Mouse (Mus musculus) right cerebral cortex, postnatal 10 days (tissue): ENCODE results near the gene Mettl27.

Experiments used
- DNase-seq, 2 experiments: peaks; one replicate each; pipeline ENCODE4 v3.0.0; 2021; ENCODE audit warnings: low spot score in 2 of 2

The Mettl27 gene

GRCm38 (mm10) chr5:134985633-134986297 is 53.6 kb downstream of the Mettl27 start, which contains the start of gene Cldn3:
Gene Cldn3 (plus strand): TSS chr5:134986214.
- DNase-seq: no peak

- DNase-seq: peak; percentile 39 to 46
Observed at GRCm38 (mm10) chr5:134986298-134987268, 54.4 kb downstream of the Mettl27 start.

DNA sequence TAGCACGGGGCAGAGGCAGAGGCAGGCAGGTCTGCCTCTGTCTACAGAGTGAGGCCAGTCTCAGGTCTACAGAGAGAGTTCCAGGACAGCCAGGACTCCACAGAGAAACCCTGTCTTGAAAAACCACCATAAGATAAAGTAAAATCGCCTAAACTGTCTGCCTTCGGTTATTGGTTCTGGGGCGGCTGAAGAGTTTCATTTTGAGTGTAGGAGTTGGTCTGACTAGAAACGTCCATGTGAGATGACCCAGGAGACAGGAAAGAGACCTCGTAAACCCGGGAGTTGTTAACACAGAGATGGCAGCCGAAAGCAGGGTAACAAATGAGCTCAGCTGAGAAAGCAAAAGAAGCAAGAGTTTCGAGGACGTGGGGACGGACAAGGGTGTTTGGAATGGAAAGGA is 57.0 kb downstream of the Mettl27 start:
- DNase-seq: no peak

- DNase-seq: no peak
Observed at GRCm38 (mm10) chr5:134989741-134990140, 57.6 kb downstream of the Mettl27 start.
